Mouse (Mus musculus) cerebellum, adult 8-10 months (tissue): ENCODE data around the gene Zfp296.
A peak's percentile ranks its signal among the peaks of the same experiment; 100 is the strongest.
"Not testable (repeated sequence)": the region's sequence is repeated elsewhere in the genome, so short reads cannot be mapped to it uniquely, and the experiment has no call there.

Experiments
- DNase-seq: peaks from one replicate; pipeline ENCODE4 v3.0.0; 2022

Zfp296 gene

DNA sequence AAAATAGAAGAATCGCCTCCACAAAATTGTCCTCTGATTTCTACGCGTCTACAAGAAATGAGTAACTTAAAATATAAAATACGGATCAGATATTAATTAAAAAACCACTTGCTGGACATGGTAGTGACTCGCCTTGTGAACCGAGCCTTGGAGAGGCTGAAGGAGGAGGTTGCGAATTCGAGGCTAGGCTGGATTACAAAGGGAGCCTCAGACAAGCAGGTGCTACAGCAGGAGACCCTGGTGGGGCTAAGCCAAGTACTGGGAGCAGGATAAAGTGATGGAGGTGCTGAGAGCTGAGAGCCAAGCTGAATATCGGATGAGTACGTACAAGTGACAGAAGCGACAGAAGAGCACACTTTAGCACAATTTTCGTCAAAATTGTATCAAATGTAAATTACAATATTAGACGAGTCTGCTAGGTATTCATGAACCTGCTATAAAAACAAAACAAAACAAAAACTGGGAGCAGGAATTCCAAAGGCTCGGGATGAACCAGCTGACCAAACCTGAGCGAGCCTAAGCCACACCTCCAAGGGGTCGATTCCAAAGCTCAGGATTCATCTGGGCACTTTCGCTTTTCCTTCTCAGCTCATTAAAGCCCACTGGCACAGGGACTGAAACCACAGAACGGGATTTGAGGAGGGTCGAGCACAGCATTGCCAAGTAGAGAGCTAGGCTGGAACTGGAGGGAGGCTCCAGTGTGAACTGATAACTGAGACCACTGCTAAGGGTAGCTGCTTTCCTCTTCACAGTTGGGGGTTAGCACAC, 14.3 kb upstream of the Zfp296 start, which contains the start of gene Ppp1r37:
Gene Ppp1r37, minus strand, starts transcription at position 434 of the 768 bp plus-strand sequence.
- no peak for DNase-seq

DNA sequence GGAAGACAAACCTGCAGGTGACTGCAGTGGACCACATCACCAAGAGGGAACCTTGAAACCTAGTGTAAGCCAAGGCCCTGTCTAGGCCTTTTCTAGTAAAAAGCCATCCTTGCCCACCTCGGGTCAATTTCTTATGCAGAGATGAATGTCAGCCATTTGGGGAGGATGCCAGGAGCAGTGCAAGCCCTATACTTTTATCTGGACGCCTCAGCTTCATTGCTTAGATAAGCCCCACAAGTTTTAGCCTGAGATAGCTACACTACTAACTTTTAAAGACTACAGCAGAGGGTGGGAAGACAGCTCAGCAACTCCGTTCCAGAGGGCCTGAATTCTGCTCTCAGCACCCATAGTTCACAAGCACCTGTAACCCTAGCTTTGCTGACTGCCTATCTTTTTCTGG, 13.2 kb upstream of the Zfp296 start:
- no peak for DNase-seq

DNA sequence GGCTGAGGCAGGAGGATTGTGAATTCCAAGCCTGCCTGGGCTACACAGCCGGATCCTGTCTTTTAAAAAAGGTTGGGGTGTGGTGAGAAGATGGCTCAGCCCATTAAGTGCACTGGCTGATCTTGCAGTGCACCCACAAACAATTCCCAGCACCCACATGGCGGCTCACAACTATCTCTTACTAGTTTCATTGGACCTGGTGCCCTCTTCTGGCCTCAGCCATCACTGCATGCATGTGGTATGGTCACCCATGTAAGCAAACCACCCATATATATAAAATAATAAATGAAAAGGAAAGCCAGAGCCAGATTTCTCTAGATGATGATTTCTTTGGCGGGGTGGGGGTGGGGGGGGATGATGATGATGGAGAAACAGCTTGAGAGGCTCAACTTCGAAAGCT, 12.6 kb upstream of the Zfp296 start:
- DNase-seq, result no peak

GRCm38 (mm10) chr7:19565803-19566202, 11.3 kb upstream of the Zfp296 start:
- no peak for DNase-seq

- DNase-seq, result no peak
These were observed 9.7 kb upstream of the Zfp296 start for GRCm38 (mm10) chr7:19567426-19567825.

- DNase-seq, result no peak
These were observed 7.4 kb upstream of the Zfp296 start for GRCm38 (mm10) chr7:19569647-19570046.

DNA sequence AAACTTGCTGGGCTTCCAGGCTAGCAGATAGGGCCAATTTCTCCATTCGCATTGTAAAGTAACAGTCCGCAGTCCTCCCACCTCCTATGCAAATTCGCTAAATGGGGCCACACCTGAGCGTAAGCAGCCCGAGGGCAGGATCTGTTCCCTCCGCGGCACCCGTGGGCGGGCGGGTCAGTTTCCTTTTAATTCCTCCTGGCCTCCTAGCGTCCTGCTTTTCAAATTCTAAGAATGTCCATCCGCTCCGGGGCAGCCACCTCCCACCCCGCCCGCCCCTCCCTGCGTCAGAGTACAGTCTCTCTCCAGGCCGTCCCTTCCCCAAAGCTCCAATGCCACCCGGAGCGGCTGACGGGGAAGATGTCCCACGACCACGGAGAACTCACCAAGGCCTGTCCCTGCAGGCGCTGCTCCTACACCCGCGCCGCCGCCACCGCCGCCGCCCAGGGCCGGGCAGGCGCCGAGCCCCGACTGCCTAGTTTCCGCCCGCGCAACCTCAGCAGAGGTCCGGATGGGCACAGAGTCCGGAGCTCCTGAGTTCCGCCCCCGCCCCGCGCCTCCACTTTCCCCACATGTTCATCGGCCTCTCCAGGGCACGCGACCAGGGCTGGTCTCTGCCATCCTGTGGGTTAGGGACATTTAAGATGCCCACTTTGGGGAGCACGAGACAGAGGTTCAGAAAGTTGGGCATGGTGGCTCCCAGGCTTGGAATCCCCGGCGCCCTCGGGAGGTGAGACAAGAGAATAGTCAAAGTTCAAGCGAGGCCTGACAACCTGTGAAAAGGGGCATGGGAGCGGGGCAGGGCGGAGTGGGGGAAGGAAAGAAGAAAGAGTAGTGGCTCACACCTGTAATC, 3.9 kb upstream of the Zfp296 start:
- DNase-seq, result peak; percentile 79

DNA sequence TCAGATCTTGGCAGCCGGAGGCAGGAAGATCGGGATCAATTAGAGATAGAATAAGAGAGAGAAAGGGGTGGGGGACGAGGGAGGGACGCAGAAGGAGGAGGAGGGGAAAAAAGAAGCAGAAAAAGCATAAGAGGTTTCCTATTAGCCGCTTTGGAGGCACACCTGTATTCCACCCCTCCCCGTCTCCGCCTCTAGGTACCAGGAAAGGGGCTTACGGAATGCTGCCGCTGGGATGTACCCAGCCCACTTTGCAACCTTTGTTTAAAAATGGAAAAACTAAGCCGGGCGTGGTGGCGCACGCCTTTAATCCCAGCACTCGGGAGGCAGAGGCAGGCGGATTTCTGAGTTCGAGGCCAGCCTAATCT, 3.3 kb upstream of the Zfp296 start:
- no peak for DNase-seq

- no peak for DNase-seq
These were observed 1.5 kb upstream of the Zfp296 start for GRCm38 (mm10) chr7:19575559-19575958.

- peak; percentile 57 for DNase-seq
These were observed 859 bp downstream of the Zfp296 start for GRCm38 (mm10) chr7:19577877-19578414.

DNA sequence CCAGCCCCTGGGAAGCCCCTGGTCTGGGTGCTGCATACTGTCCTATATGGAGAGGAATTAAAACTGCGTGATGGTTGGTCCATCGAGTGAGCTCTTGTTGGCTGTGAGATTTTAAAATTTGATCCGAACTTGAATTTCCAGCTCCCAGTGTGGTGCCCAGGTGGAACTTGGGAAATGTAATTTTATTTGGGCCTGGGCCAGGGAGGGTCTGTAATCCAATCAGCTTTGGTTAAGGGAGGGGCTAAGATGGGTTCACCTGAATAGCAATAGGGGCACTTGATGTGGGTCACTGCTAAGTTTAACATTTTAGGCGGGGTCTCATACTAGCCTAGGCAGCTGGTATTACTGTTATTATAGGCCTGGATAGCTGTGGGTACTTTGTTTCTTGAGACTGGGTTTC, 1.3 kb downstream of the Zfp296 start:
- no peak for DNase-seq

- no peak for DNase-seq
These were observed 2.7 kb downstream of the Zfp296 start for GRCm38 (mm10) chr7:19579751-19580150.

GRCm38 (mm10) chr7:19580634-19581033, 3.5 kb downstream of the Zfp296 start:
- DNase-seq, result no peak

GRCm38 (mm10) chr7:19586269-19586668, 9.2 kb downstream of the Zfp296 start:
- no peak for DNase-seq

GRCm38 (mm10) chr7:19589207-19589606, 12.1 kb downstream of the Zfp296 start:
- DNase-seq, result no peak

DNA sequence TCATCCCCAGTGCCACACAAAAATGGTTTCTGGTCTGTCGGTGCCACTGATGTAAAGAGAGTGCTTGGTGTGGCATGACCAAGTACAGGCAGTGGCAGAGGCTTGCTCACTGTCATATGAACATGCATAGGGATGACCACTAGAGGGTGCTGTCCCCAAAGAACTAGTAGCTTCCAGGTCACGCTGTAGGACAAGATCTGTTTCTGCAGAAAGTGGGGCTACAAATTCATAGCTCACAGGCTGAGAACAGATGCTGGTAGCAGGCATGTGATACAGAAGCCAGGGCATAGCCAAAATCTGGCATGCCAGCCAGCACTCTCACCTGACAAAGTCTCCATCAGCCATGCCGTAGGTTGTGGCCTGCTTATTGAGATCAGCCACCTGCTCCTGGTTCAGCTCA, 12.8 kb downstream of the Zfp296 start:
- DNase-seq, result peak; percentile 86

DNA sequence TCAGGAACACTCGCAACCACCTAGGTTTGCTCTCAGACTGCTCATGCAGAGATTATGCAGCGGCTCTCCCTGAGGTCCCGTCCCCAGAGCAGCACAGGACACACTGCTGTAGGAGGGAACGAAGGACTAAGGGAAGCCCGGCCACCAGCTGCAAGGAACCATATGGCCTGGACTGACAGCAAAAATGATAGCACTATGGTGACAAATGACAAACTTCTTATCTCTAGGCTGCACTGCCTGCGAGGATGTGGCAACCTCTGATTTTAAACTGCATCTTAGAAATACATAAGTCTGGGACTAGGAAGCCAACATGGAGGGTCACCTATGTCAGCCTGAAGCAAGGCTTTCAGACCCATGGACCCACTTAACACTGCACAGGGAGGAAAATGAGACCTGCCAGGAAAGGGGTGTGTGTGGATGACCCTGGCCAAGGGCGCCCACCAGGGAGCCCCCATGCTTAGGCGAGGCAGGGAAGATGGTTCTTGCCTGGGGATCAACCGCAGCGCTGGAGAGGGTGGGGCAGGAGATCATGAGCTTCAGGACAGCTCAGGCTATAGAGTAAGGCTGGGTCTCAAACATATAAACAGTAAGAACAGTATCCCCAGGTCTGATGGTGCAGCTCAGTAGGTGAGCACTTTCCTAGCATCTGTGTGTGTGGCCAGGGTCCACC, 16.1 kb downstream of the Zfp296 start:
- no peak for DNase-seq

- DNase-seq, result no peak
These were observed 23.5 kb downstream of the Zfp296 start for GRCm38 (mm10) chr7:19600562-19600961.

- no peak for DNase-seq
These were observed 26.0 kb downstream of the Zfp296 start for GRCm38 (mm10) chr7:19603055-19603454.

DNA sequence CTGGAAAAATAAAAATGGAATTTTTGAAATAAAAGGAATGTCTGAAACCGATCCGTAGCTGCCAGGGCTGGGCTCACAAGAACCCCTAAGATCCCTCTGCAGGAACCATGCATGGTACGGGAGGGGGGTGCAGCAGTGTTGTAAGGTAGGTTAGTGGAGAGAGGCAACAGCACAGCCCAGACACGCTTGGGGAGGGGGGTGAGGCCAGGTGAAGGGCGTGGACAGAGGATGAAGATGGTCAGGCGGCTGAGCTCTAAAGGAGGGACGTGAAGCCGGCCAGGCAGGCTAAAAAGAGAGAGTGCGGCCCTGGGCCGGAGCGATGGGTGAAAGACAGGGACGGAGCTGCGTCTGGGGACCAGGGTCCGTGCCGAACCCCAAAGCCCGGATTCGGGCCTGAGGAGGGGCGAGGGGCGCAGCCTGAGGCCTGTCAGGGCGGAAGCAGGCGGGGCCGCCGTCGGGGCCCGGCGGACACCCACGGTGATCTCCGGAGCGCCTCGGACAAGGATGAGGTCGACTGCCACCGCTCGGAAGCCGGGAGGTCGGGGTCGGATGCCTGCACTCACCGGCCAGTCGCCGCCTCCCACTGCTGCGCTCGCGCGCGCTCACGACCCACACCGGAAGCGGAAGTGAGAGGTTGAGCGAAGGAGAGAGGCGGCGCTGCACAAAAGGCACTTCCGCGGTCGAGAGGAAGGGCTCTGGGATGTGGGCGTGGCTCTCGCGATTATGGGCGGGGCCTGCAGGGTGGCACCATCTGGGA, 26.9 kb downstream of the Zfp296 start, which contains the start of gene Clasrp:
Gene Clasrp, minus strand, starts transcription at position 638 of the 757 bp plus-strand sequence.
- peak; percentile 95 for DNase-seq

- DNase-seq, result not testable (repeated sequence)
These were observed 27.6 kb downstream of the Zfp296 start for GRCm38 (mm10) chr7:19604606-19605214.

DNA sequence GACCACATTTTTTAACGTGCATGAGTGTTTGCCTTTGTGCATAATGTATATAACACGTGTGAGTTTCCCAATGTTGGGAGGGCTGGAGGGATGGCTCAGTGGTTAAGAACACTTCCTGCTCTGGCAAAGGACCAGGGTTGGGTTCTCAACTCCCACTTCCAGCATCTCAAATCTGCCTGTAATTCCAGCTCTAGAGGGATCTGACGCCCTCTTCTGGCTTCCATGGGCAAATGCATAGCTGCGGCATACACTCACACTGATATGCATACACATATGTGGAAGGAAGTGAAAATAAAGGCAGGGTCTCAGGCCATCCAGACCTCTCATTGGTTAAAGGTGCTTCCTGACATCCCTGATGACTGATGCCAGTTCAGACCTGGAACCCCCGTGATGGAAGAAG, 30.2 kb downstream of the Zfp296 start:
- no peak for DNase-seq
